Mouse (Mus musculus): ENCODE data around the gene Hdhd5. TPM values are rescaled to one million over a fixed set of nuclear protein-coding genes. Genes with fewer than 3 reads are reported as not detected.

Hdhd5 gene
- total and polyA plus RNA-seq, 3 experiments = 10.9 to 21.5 (median 11.4) TPM

GRCm38 (mm10) chr6:120492499-120493373 lies 38.4 kb downstream of the Hdhd5 start:
- DNase-seq (ENCODE audit: extremely low read depth) = no peak
- Histone ChIP-seq H3K9me3 (replicated peaks; ENCODE audit: low read length) (peaks cover 11% of the 10 kb centered on the region), H3K4me1 (ENCODE audit: control insufficient read depth in 1 of 2, insufficient read depth in 2 of 2) (peaks cover 0 to 8% of the 10 kb centered on the region in 2 experiments; a peak in 2 of 4 replicates), H3K27ac (ENCODE audit: insufficient read depth, low read depth) (no peak overlapping the region), H3K4me2 (ENCODE audit: insufficient read depth, low read depth, poor library complexity, severe bottlenecking) (peak overlapping the region; percentile 76), H3K27me3 (replicated peaks) (peaks cover 26% of the 10 kb centered on the region), H3K4me3 (replicated peaks in 1 of 3; ENCODE audit: low read depth in 2 of 3, low read length in 2 of 3, poor library complexity in 1 of 3) (peak overlapping the region in 2 of 3 experiments; percentile 13 to 56), H3K79me2 (replicated peaks; ENCODE audit: control insufficient read depth, extremely low read depth, insufficient read depth, poor library complexity, severe bottlenecking) (no peaks in the 10 kb centered on the region), H3K9ac (ENCODE audit: insufficient read depth, low read depth) (no peak overlapping the region), H3K36me3 (replicated peaks in 1 of 2; ENCODE audit: control insufficient read depth in 1 of 2, insufficient read depth in 1 of 2, low read length in 1 of 2) (no peaks in the 10 kb centered on the region)
- TF ChIP-seq CTCF (conservative IDR thresholded peaks at IDR 0.05 in 1 of 2, IDR thresholded peaks at IDR 0.05 in 1 of 2; ENCODE audit: low read depth in 2 of 2, low read length in 2 of 2) (no peak), SIN3A (IDR thresholded peaks at IDR 0.05; ENCODE audit: low read length) (no peak), TBP (conservative IDR thresholded peaks at IDR 0.05; ENCODE audit: low read depth, low read length) (no peak), GABPA (IDR thresholded peaks at IDR 0.05; ENCODE audit: insufficient replicate concordance, low read depth, low read length) (no peak), JUND (conservative IDR thresholded peaks at IDR 0.05; ENCODE audit: low read depth, low read length) (no peak), USF2 (conservative IDR thresholded peaks at IDR 0.05; ENCODE audit: low read depth, low read length) (no peak), ZNF384 (IDR thresholded peaks at IDR 0.05; ENCODE audit: low read depth, low read length) (no peak), NRF1 (IDR thresholded peaks at IDR 0.05; ENCODE audit: low read depth, low read length) (no peak), MAZ (IDR thresholded peaks at IDR 0.05; ENCODE audit: low read depth, low read length) (no peak), EP300 (IDR thresholded peaks at IDR 0.05; ENCODE audit: low read length) (no peak), ETS1 (conservative IDR thresholded peaks at IDR 0.05; ENCODE audit: low read depth, low read length) (no peak)
- dilution Hi-C loops (cut with MboI; ENCODE audit: extremely low pct_ligation_motif_present, extremely low pct_unique_long_range_greater_than_20kb, low sequenced_read_pairs) = no loop called here
- in situ Hi-C loops (cut with MboI; ENCODE audit: low pct_ligation_motif_present, low pct_unique_long_range_greater_than_20kb, low sequenced_read_pairs) = no loop called here

GRCm38 (mm10) chr6:120491862-120492498 lies 39.1 kb downstream of the Hdhd5 start:
- H3K4me1 ChIP-seq (ENCODE audit: control insufficient read depth in 1 of 2, insufficient read depth in 2 of 2) = peaks cover 0 to 10% of the 10 kb centered on the region in 2 experiments; a peak in 3 of 4 replicates
- no peak overlapping the region for H3K4me2 ChIP-seq (ENCODE audit: insufficient read depth, low read depth, poor library complexity, severe bottlenecking)
- H3K9ac ChIP-seq (ENCODE audit: insufficient read depth, low read depth) = no peak overlapping the region
- peaks cover 11% of the 10 kb centered on the region for H3K9me3 ChIP-seq (replicated peaks; ENCODE audit: low read length)
- in situ Hi-C loops (cut with MboI; ENCODE audit: low pct_ligation_motif_present, low pct_unique_long_range_greater_than_20kb, low sequenced_read_pairs) (no loop called here), dilution Hi-C loops (cut with MboI; ENCODE audit: extremely low pct_ligation_motif_present, extremely low pct_unique_long_range_greater_than_20kb, low sequenced_read_pairs) (no loop called here)
- H3K27me3 ChIP-seq (replicated peaks) = peaks cover 26% of the 10 kb centered on the region
- H3K79me2 ChIP-seq (replicated peaks; ENCODE audit: control insufficient read depth, extremely low read depth, insufficient read depth, poor library complexity, severe bottlenecking) = no peaks in the 10 kb centered on the region
- H3K27ac ChIP-seq (ENCODE audit: insufficient read depth, low read depth) = no peak overlapping the region
- H3K4me3 ChIP-seq (replicated peaks in 1 of 3; ENCODE audit: low read depth in 2 of 3, low read length in 2 of 3, poor library complexity in 1 of 3) = no peak overlapping the region
- TF ChIP-seq UBTF (IDR thresholded peaks at IDR 0.05; ENCODE audit: low read depth, low read length) (no peak), ETS1 (conservative IDR thresholded peaks at IDR 0.05; ENCODE audit: low read depth, low read length) (no peak), NRF1 (IDR thresholded peaks at IDR 0.05; ENCODE audit: low read depth, low read length) (no peak)
- no peaks in the 10 kb centered on the region for H3K36me3 ChIP-seq (replicated peaks in 1 of 2; ENCODE audit: control insufficient read depth in 1 of 2, insufficient read depth in 1 of 2, low read length in 1 of 2)
- no peak for DNase-seq (ENCODE audit: extremely low read depth)

All from CH12.LX (cell line).